Mouse (Mus musculus): Measurements from ENCODE around the gene Irx5.

Irx5 gene

DNA sequence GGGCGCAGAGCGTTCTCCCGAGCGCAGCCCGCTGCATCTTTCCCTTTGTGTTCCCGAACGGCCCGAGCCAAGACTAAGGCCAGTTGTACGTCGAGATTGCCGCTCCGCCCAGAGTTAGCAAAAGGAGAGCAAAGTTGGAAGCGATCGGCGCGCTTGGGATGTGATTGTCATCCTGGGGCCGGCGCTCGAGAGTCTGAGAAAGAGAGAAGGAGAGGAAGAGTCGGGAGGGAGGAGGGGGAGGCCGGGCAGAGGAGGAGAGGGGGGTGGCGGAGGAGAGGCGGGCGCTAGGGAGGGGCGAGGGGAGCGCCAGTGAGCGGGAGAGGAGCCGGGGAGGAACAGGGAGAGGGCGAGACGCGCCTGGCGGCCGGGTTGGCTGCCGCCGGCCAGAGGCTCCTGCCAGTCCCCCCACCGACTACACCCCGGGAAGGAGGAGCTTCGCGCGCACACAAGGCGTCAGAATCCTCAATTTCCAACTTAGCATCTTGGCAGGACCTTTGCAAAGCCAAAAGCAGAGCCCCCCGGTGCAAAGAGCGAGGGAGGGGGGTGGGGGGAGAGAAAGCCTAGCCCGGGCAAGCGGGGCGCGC is at the start of gene Irx5:
TSS of gene Irx5 (plus strand) at position 228 of the 584 bp plus-strand sequence.
- DNase-seq: peak; percentile 82

DNA sequence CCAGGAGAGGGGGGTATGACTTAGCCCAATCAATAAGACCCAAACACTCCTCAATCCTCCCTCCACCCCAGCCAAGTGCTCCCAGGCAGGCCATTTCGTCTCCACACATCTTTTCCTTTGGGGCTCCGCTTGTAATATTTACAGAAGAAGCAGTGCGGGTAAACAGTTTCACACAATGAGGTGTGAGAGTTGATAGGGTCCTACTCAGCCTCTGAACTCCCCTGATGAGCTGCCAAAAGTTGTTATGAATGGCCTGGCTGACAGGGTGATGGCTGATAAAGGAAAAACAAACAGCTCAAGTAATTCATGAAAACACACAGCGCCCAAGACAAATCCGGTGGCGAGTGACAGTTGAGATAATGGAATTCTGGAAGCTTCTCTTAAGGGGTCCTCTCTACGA is 45.2 kb upstream of the Irx5 start:
- peak; percentile 71 for DNase-seq

DNA sequence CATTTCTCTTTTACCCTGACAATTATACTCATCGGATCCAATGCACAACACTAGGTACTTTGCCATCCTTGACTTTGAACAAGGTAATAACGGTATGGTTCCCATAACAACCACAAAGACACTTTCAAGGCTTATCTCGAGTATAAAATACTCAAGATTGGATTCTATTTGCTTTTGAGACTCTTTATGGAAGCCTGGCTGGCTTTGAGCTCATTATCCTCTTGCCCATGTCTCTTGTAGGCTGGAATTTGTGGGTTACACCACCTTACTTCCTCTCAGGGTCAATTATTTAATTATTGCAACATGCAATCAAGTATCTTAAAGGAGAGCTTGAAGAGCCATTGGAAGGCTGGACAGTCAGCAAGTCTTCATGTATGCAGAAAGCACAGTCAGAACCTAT is 43.7 kb upstream of the Irx5 start:
- DNase-seq: no peak

DNA sequence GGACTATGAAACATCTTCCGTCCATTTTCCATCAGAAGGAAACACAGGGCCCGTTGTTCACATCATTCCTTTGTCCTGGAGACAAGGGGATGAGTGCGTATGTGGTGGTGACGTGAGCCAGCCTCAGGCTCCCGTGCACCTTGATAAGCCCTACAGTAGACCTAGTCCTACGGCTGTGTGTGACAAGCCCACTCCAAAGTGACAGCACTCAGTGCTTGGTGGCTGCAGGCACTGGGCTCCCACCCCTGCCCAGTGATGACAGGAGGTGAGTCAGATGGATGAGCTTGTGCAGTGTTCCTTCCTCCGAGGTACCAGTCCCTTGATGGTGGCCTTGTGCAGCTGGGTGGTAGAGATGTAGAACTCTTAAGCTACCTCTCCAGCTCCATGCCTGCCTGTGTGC is 33.7 kb upstream of the Irx5 start:
- no peak for DNase-seq

DNA sequence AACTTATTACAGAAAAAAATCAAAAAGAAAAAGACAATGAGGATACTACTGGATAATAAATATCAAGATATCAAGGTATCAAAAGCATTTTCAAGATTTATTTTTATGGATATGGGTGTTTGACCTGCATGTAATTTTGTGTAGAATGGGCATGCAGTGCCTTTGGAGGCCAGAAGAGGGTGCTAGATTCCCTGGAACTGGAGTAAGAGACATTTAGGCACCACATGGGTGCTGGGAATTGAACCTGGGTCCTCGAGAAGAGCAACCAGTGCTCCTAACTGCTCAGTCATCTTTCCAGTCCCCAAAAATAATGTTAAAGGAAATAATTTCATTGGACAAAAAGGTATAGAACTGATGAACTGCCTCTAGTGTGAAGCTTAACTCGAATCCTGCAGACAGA is 30.2 kb upstream of the Irx5 start:
- no peak for DNase-seq

DNA sequence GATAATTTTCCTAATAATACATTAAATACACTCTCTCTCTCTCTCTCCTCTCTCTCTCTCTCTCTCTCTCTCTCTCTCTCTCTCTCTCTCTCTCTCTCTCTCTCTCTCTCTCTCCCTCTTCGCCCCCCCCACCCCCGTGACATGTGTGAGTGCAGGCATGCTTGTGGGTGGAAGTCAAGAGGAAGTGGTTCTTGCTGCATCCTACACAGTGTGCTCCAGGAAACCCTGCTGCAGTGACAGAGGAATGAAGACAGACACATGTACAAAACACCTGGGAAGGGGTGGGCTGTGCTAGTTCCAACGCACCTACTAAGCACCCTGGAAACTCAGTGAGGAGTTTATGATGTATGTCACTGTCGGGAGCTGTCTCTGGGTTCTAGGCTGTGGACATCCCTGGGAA is 28.2 kb upstream of the Irx5 start:
- DNase-seq: no peak

DNA sequence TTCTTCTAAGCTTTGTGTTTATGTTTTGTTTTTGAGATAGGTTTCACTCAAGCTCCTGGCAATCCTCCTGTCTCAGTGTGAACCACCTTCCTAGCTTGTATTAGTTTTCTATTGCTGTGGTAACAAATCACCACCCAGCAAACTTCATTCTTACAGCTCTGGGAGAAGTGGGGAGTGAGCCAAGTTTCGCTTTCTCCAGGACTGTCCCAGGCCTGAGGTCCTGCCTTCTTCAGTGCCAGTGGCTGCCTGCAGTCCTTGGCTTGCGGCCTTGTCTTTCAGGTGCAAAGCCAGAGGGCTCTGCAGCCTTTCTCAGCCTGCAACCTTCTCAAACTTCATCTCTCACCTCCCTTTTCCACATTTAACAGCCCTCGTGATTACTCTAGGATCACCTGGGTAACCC is 25.6 kb upstream of the Irx5 start:
- DNase-seq: peak; percentile 41

DNA sequence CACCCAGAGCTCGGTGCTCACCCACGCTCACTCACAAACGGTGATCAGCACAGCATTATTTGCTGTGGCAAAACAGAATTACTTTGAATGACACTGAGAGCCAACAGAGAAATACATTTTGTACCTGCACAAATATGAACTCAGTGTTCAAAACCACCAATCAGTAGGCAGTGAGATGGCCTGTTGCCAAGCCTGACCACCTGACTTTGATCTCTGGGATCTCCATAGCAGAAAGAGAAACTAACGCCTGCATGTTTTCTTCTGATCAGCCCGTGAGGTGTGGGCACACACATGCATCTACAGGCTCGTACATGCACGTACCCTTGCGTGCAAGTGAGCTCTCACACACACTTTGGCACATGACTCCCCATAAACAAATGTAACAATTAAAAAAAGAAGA is 24.0 kb upstream of the Irx5 start:
- DNase-seq: no peak

DNA sequence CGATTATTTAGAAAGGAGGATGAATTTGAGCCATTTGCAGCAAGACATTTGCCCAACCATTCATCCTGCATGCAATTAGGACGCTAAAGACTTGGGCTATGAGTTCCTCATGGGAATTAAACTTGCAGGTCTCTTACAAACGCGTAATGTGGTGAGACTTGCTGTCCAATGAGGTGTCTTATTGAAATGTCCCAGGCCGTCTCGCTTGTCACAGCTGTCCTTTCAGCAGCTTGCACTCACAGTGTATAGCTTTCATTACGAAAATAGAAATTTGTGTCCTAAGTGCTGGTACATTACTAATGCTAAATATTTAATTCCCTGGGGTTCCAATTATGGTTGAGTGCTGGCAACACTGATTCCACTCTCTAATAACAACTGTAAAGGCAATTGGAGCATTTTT is 22.3 kb upstream of the Irx5 start:
- DNase-seq: no peak

DNA sequence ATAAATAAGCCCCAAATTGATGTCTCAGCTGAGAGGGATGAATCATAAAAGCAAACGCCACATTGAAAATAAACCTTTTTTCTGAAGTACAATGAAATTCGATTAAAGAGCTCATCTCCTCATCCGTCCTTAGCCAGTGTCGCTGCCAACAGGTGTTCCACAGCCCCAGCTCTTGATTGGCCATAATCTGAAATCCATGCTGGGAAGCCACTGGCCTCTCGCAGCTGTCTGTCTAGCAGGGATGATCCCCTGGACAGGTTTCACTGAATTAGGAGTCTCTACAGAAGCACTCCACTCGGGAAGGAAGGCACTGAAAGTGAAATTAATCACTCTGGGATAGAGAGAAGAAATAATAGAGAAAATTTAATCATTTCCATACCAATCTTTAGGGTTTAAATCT is 21.4 kb upstream of the Irx5 start:
- DNase-seq: no peak

DNA sequence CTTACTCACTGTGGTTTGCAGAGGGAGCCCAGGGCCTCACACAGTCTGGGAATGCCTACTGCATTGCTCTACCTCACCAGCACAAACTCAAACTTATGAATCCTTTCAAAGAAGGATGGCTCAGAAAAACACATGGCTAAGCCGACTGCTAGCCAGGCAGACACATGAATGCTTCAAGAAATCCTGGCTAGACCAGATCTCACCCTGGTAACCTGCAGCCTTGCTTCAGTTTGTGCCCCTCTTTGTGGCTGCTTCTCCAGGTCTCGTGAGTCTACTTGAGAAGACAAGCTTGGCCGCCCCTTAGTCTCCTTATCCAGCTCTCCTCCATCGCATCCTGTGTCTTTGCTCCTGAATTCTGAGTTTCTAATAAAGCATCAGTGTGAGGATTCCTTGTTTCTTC is 13.9 kb upstream of the Irx5 start:
- no peak for DNase-seq

DNA sequence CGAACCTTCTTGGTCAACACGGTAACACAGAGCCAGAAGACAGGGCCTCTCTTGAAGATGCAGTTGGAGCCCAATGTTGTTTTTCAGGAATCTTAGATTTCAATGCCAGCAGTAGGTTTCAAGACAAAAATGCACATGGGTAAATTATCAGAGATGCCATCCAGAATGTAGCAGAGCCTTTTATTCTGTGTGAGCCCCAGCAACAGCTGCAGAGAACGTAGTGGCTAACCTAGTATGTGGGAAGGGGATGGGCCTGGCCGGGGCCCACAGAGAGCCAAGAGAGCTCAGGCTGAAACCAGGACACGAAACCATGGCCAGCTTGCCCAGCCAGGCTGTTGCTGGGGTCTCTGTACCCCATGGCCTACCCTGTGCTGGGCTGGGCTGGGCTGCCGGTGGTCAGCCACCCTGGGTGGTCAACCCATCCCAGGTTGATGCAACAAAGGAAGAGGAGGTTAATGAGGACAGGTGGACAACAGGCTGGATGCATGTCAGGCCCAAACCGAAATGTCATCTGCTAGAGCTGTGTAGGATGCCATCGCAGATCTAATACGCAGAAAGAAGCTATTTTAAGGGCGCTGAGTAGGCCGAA is 7.4 kb upstream of the Irx5 start:
- no peak for DNase-seq

DNA sequence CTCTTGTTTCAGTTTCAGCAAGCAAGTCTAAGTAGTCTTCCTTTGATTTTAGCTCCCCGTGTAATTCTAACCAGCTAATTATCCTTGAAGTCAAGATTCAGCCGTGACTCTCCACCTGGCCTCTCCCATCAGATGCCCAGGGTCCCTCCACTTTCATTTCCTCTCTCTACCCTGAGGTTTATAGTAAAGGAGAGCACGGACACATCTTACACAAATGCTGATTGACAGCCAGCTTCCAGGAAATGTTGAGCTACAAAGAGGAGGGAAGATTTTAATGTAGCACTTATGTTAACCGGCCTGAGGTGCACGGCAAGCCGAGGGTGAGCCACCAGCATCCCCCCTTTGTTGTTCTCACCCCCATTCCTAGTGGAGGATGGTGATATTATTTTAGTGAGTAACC is 4.0 kb upstream of the Irx5 start:
- DNase-seq: no peak

DNA sequence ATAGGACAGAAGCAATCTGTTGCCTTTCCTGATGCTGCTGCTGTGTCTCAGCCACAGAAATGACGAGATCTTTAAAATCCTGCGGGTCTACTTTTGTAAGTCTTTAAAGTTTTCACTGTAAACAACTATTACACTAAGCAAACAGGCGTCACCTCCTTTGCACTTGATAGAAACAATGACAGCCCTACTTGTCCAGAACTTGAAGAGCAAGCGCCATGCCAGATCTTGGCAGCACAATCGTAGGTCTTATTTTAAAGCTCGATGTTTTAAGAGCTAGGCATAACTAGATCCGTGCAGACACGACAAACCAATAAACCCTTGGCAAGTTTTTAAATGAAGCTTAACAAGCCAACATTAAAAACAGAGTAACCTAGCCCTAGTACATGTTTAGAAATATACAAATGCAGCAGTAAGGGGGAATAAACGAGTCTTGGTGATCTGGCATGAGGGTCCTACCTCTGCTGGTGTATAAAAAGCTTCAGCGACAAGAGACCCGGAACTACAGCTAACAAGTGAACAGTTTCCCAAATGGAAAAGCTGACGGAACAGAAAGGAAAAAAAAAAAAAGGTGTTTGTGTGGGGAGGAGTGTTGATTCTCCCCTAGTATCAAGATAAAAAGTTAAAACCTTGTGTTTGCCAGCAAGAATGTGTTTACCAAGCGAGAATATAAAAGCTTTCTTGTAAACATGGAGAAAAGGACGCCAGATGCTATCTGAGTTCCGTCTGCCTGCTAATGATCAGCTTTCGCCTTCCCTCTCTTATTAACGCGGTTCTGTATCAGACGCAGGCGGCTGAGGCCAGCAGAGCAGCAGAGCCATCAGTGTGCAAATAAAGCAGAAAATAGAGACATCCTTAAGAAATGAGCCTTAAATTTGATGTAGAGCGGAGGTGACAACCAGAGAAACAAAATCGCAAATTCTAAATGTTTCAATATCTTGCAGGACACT is 2.6 kb upstream of the Irx5 start:
- DNase-seq: peak; percentile 21

DNA sequence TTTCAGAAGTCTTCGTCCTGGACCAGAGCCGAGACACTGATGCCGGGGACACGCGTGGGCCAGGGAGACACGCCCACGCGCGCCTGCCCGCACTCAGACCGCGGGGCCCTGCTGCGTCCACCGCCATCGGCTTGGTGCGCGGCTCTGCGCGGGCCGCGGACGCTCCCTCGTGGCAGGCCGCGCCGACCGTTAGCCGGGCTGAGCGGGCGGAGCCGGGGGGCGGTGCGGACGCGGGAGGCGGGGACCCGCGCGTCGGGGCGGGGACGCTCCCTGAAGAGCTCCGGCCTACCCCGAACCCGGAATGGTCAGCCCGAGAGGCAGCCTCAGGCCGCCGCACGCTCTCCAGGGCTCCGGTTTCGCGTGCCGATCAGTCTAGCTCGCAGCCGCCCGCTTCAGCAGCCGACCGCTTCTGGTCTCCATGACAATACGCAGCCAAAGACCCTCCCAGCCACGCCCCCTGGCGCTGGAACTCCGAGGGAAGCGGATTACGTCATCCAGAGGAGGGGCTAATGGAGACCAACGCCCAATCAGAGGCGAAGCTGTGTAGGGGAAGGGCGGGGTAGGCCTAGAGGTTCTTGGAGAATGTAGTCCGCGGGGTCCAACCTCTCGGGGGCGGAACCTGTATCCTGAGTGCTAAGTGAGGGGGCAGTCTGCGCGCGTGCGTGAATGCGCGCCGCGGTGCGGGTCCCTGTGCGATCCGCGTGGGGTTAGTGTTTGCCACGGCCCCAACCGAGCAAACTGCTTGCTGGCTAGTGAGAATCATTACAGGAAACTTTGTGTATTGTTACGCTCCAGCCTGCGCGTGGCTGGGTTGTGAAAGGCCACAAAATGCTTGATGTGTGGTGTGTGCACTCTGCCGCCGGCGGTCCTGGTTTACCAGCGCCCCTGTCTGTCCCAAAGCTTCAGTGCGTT is 1.5 kb upstream of the Irx5 start:
- peak; percentile 98 for DNase-seq

DNA sequence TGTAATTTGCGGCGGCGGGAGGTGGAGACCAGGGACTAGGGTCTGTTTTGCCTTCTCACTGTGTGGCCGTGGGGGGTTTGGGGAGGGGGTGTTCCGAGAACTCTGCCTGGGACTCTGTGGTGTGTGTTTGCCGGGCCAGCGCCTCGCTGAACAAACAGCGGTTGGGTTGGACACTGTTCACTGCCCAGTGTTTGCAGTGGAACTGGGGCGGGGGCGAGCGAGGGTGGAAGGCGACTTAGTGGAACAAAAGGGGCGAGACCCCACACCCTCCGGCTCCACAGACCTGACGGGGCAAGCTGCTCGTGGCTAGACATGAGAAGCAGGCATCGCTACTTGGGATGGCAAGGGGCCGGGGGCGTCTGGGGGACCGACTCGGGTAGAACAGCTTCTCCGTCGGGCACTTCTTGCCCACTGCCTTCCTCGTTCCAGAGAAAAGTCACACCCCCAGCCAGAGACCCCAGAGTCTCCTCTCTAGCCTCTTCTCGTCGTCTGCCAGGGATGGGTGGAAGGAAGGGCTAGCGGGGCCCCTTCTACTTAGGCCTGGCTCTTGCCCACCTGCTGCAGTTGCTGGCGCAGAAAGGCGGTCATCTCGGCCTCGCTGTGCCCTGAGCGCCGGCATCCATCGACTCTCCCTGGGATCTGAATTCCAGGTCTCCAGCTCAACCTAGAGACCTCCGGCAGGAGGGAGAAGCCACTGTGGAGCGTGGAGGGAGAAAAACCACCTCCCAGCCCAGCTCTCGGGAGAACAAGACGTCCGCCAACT is 631 bp upstream of the Irx5 start:
- DNase-seq: no peak

DNA sequence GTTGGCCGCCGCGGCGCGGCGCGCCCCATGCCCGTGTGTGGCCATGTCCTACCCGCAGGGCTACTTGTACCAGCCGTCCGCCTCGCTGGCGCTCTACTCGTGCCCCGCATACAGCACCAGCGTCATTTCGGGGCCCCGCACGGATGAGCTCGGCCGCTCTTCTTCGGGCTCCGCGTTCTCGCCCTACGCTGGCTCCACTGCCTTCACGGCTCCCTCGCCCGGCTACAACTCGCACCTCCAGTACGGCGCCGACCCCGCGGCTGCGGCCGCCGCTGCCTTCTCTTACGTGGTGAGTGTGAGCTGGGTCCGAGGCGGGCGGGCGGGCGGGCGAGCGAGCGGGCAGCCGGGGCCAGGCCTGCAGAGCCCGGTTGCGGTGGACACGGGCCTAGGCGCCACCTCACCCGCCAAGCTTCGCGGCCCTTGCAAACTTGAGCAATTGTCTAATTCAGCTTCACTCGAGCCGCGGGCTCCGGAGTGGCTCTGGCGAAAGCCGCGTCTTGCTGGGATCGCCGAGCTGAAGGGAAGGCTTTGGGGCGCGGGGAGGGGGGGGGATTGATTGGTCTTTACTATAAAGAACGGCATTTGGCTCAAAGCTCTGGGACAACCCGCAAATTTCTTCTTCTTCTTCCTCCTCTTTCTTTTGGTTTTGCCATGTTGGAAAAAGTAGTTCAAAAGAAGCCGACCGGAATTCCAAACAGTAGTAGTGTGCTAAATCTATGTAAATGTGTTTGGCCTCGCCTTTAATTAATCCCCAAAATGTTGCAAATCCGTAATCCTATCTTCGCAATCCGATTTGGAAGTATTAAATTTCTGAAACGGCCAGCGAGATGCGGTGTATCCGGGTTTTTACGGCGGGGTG is 945 bp downstream of the Irx5 start:
- DNase-seq: no peak

DNA sequence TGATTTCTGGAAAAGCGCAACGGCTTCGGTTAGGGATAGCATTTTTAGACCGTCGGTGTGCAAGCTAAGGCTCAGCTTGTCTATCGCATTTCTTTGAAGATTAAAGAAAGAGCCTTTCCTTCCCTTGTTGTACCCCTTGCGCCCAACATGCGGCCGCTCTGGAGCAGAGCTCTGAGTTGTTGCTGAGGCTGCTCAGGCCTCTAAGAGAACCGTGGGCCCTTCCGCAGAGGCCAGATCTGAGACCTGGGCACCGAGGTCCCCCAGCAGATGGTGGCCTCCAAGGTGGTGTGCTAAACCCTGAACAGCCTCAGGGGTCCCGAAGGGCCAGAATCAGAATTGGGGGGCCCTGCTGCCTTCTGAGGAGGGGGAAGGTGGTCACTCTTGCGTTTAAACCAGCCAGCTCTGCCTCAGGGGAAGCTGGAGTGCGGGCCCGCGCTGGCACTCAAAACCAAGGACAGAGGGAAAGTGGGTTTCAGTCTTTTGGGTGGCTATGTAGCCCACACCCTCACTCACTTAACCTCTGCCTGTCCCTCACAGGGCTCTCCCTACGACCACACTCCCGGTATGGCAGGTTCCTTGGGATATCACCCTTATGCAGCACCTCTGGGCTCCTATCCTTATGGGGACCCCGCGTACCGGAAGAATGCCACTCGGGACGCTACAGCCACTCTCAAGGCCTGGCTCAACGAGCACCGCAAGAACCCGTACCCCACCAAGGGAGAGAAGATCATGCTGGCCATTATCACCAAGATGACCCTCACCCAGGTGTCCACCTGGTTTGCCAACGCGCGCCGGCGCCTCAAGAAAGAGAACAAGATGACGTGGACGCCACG is 1.8 kb downstream of the Irx5 start:
- DNase-seq: peak; percentile 8

DNA sequence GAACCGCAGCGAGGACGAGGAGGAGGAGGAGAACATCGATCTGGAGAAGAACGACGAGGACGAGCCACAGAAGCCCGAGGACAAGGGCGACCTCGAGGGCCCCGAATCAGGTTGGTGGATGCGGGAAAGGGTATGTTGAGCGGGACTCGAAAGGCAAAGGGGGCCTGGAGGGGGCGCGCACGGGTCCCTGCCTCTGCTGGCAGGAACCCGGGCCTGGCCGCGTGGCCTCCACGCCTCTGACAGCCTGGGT is 2.3 kb downstream of the Irx5 start:
- DNase-seq: peak; percentile 29

DNA sequence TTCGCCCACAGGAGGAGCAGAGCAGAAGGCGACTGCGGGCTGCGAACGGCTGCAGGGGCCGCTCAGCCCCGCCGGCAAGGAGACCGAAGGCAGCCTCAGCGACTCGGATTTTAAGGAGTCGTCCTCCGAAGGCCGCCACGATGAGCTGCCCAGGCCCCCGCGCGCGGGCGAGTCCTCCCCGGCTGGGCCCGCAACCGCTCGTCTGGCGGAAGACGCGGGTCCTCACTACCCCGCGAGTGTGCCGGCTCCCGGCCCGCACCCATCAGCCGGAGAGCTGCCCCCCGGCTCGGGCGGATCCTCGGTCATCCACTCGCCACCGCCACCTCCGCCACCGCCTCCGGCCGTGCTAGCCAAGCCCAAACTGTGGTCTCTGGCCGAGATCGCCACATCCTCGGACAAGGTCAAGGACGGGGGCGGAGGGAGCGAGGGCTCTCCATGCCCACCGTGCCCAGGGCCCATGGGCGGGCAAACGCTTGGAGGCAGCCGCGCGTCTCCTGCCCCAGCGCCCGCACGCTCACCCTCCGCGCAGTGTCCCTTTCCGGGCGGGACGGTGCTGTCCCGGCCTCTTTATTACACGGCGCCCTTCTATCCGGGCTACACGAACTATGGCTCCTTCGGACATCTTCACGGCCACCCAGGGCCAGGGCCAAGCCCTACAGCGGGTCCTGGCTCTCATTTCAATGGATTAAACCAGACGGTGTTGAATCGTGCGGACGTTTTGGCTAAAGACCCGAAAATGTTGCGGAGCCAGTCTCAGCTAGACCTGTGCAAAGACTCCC is 2.8 kb downstream of the Irx5 start:
- peak; percentile 11 for DNase-seq

Measured in lung, postnatal 10 days (tissue).